Mouse (Mus musculus) left cerebral cortex, postnatal 4 days (tissue): ENCODE measurements at regions not wholly inside any gene's neighbourhood (a gene's known extent, or its start where the extent isn't known, plus 50 kb on each side); places are given as distances from the start of the nearest gene placed in this dataset.
"Not testable (repeated sequence)": the region's sequence is repeated elsewhere in the genome, so short reads cannot be mapped to it uniquely, and the experiment has no call there.

Experiments used
- DNase-seq: peaks from one replicate; pipeline ENCODE4 v3.0.0-alpha.2; 2022
- intact Hi-C: fragments of 180-260 bp; cut with DNase I; formaldehyde crosslinking; loops from one replicate; pipeline ENCODE4 v1.15.1; 2025

- intact Hi-C loops, DNase-seq: not testable (repeated sequence)
Measured at GRCm38 (mm10) chr13:50906431-50906830, 194.2 kb upstream of the Spin1 start.

- DNase-seq: no peak
- intact Hi-C loops: no loop called here
Measured at GRCm38 (mm10) chr13:50906910-50907309, 193.8 kb upstream of the Spin1 start.

- intact Hi-C loops, DNase-seq: not testable (repeated sequence)
Measured at GRCm38 (mm10) chr13:50912776-50913175, 187.9 kb upstream of the Spin1 start.

- intact Hi-C loops, DNase-seq: not testable (repeated sequence)
Measured at GRCm38 (mm10) chr13:50934017-50934416, 166.7 kb upstream of the Spin1 start.

GRCm38 (mm10) chr13:50942561-50942960 lies 158.1 kb upstream of the Spin1 start:
- no peak for DNase-seq
- intact Hi-C loops: no loop called here

- DNase-seq: peak; percentile 67
- intact Hi-C loops: loop anchor here (2.0 to 10.0 kb wide), 3 partner anchors 155 to 469 kb away; partner anchors contain the start of gene Spin1
Measured at GRCm38 (mm10) chr13:50949545-50950226, 151.0 kb upstream of the Spin1 start.

- intact Hi-C loops: loop anchor here (5.0 to 10.0 kb wide), 3 partner anchors 150 to 663 kb away; partner anchors contain the start of gene Spin1
- no peak for DNase-seq
Measured at GRCm38 (mm10) chr13:50954671-50955070, 146.0 kb upstream of the Spin1 start.

- intact Hi-C loops: loop anchor here (5.0 to 10.0 kb wide), 3 partner anchors 147 to 659 kb away; partner anchors contain the start of gene Spin1
- DNase-seq: no peak
Measured at GRCm38 (mm10) chr13:50958051-50958883, 142.4 kb upstream of the Spin1 start.

- intact Hi-C loops: no loop called here
- DNase-seq: no peak
Measured at GRCm38 (mm10) chr13:50960909-50961308, 139.8 kb upstream of the Spin1 start.

GRCm38 (mm10) chr13:50964070-50964469 lies 136.6 kb upstream of the Spin1 start:
- DNase-seq: no peak
- intact Hi-C loops: no loop called here

GRCm38 (mm10) chr13:50965041-50965440 lies 135.6 kb upstream of the Spin1 start:
- intact Hi-C loops, DNase-seq: not testable (repeated sequence)

GRCm38 (mm10) chr13:50965678-50966077 lies 135.0 kb upstream of the Spin1 start:
- intact Hi-C loops: no loop called here
- DNase-seq: no peak

- intact Hi-C loops: no loop called here
Measured at GRCm38 (mm10) chr13:50966826-50967225, 133.9 kb upstream of the Spin1 start.

GRCm38 (mm10) chr13:50973379-50973778 lies 127.3 kb upstream of the Spin1 start:
- DNase-seq: no peak
- intact Hi-C loops: no loop called here

More at GRCm38 (mm10) chr13:50966826-50967225, 133.9 kb upstream of the Spin1 start:
- DNase-seq: no peak

GRCm38 (mm10) chr13:50975306-50975920 lies 125.3 kb upstream of the Spin1 start:
- intact Hi-C loops: no loop called here
- DNase-seq: no peak

GRCm38 (mm10) chr13:50982005-50982404 lies 118.7 kb upstream of the Spin1 start:
- intact Hi-C loops: no loop called here
- DNase-seq: no peak

- no peak for DNase-seq
- intact Hi-C loops: no loop called here
Measured at GRCm38 (mm10) chr13:50982990-50983389, 117.7 kb upstream of the Spin1 start.

- no peak for DNase-seq
Measured at GRCm38 (mm10) chr13:50991726-50992432, 108.8 kb upstream of the Spin1 start.

GRCm38 (mm10) chr13:50999738-51000137 lies 100.9 kb upstream of the Spin1 start:
- intact Hi-C loops: no loop called here
- no peak for DNase-seq

More at GRCm38 (mm10) chr13:50991726-50992432, 108.8 kb upstream of the Spin1 start:
- intact Hi-C loops: no loop called here

GRCm38 (mm10) chr13:51004827-51005226 lies 95.9 kb upstream of the Spin1 start:
- intact Hi-C loops: no loop called here
- no peak for DNase-seq
